Mouse (Mus musculus) lung, postnatal 14 days (tissue): ENCODE data around the gene Lrrn4.
A peak's percentile ranks its signal among the peaks of the same experiment; 100 is the strongest.

Experiments used
- DNase-seq: peaks from one replicate; pipeline ENCODE4 v3.0.0; 2021

Gene Lrrn4

GRCm38 (mm10) chr2:132870286-132870685 lies 10.4 kb downstream of the Lrrn4 start:
- DNase-seq = no peak

- no peak for DNase-seq
Observed at GRCm38 (mm10) chr2:132869682-132870081, 11.0 kb downstream of the Lrrn4 start.

- DNase-seq = no peak
Observed at GRCm38 (mm10) chr2:132867521-132867920, 13.2 kb downstream of the Lrrn4 start.

- DNase-seq = no peak
Observed at GRCm38 (mm10) chr2:132863325-132863724, 17.4 kb downstream of the Lrrn4 start.

GRCm38 (mm10) chr2:132861456-132861855 lies 19.2 kb downstream of the Lrrn4 start:
- no peak for DNase-seq

GRCm38 (mm10) chr2:132860435-132860834 lies 20.3 kb downstream of the Lrrn4 start:
- no peak for DNase-seq

- no peak for DNase-seq
Observed at GRCm38 (mm10) chr2:132856333-132856732, 24.4 kb downstream of the Lrrn4 start.

GRCm38 (mm10) chr2:132853051-132853450 lies 27.6 kb downstream of the Lrrn4 start:
- DNase-seq = no peak

- no peak for DNase-seq
Observed at GRCm38 (mm10) chr2:132849141-132849540, 31.6 kb downstream of the Lrrn4 start.

GRCm38 (mm10) chr2:132848361-132848760 lies 32.3 kb downstream of the Lrrn4 start:
- no peak for DNase-seq

- DNase-seq = no peak
Observed at GRCm38 (mm10) chr2:132847581-132847980, 33.1 kb downstream of the Lrrn4 start.

- DNase-seq = peak; percentile 95
Observed at GRCm38 (mm10) chr2:132846407-132847358, 34.0 kb downstream of the Lrrn4 start, which contains the start of gene Crls1. Gene Crls1 (plus strand): TSS chr2:132846666.

GRCm38 (mm10) chr2:132841071-132841470 lies 39.6 kb downstream of the Lrrn4 start:
- no peak for DNase-seq
